Mouse (Mus musculus): ENCODE data around the gene Ism1. TPM values are rescaled to one million over a fixed set of nuclear protein-coding genes. Genes with fewer than 3 reads are reported as not detected.

The Ism1 gene
- polyA plus RNA-seq, 1 experiment from 2014 or later, result 4.4 TPM

GRCm38 (mm10) chr2:139678275-139679140 lies 530 bp downstream of the Ism1 start:
- H3K36me3 ChIP-seq, result no peaks in the 10 kb centered on the region
- peak overlapping the region; percentile 95 for H3K4me3 ChIP-seq
- H3K9me3 ChIP-seq, result no peaks in the 10 kb centered on the region
- peak overlapping the region; percentile 91 for H3K9ac ChIP-seq
- peak overlapping the region; percentile 98 for H3K4me2 ChIP-seq
- H3K4me1 ChIP-seq, result peaks cover 19% of the 10 kb centered on the region; the same call in 1 of the 2 replicates
- peaks cover 23% of the 10 kb centered on the region for H3K27me3 ChIP-seq
- WGBS, result under 1% methylated on average over 70 of the region's 84 CpGs
- peak; percentile 86 for ATAC-seq (ENCODE audit: insufficient number of reproducible peaks, insufficient read depth, low FRiP score, low TSS enrichment, low read depth)
- peak overlapping the region; percentile 86 for H3K27ac ChIP-seq

GRCm38 (mm10) chr2:139682540-139682939 lies 4.6 kb downstream of the Ism1 start:
- Histone ChIP-seq H3K4me3 (no peak overlapping the region), H3K36me3 (no peaks in the 10 kb centered on the region), H3K9me3 (no peaks in the 10 kb centered on the region), H3K27me3 (peaks cover 5% of the 10 kb centered on the region), H3K4me1 (peaks cover 10% of the 10 kb centered on the region; the same call in 1 of the 2 replicates), H3K27ac (no peak overlapping the region), H3K9ac (no peak overlapping the region), H3K4me2 (no peak overlapping the region)
- 56% methylated on average over 3 of the region's 3 CpGs for WGBS
- ATAC-seq (ENCODE audit: insufficient number of reproducible peaks, insufficient read depth, low FRiP score, low TSS enrichment, low read depth), result no peak

- Histone ChIP-seq H3K4me3 (no peak overlapping the region), H3K4me1 (peaks cover 9% of the 10 kb centered on the region; the same call in 1 of the 2 replicates), H3K27ac (no peak overlapping the region), H3K36me3 (no peaks in the 10 kb centered on the region), H3K27me3 (no peaks in the 10 kb centered on the region), H3K4me2 (no peak overlapping the region), H3K9me3 (no peaks in the 10 kb centered on the region), H3K9ac (no peak overlapping the region)
- WGBS, result 82% methylated on average over 1 of the region's 1 CpGs
- no peak for ATAC-seq (ENCODE audit: insufficient number of reproducible peaks, insufficient read depth, low FRiP score, low TSS enrichment, low read depth)
Observed at GRCm38 (mm10) chr2:139689442-139690003, 11.5 kb downstream of the Ism1 start.

GRCm38 (mm10) chr2:139693521-139693920 lies 15.5 kb downstream of the Ism1 start:
- Histone ChIP-seq H3K9me3 (no peaks in the 10 kb centered on the region), H3K27me3 (no peaks in the 10 kb centered on the region), H3K4me1 (peaks cover 9% of the 10 kb centered on the region; the same call in 1 of the 2 replicates), H3K27ac (no peak overlapping the region), H3K4me2 (no peak overlapping the region), H3K36me3 (no peaks in the 10 kb centered on the region), H3K9ac (no peak overlapping the region), H3K4me3 (no peak overlapping the region)
- ATAC-seq (ENCODE audit: insufficient number of reproducible peaks, insufficient read depth, low FRiP score, low TSS enrichment, low read depth), result no peak
- WGBS, result 87% methylated on average over 3 of the region's 3 CpGs

GRCm38 (mm10) chr2:139694638-139695037 lies 16.7 kb downstream of the Ism1 start:
- WGBS, result 83% methylated on average over 5 of the region's 5 CpGs
- Histone ChIP-seq H3K27ac (no peak overlapping the region), H3K4me2 (no peak overlapping the region), H3K9ac (no peak overlapping the region), H3K36me3 (no peaks in the 10 kb centered on the region), H3K4me1 (peaks cover 9% of the 10 kb centered on the region; the same call in 1 of the 2 replicates), H3K9me3 (no peaks in the 10 kb centered on the region), H3K4me3 (no peak overlapping the region), H3K27me3 (no peaks in the 10 kb centered on the region)
- ATAC-seq (ENCODE audit: insufficient number of reproducible peaks, insufficient read depth, low FRiP score, low TSS enrichment, low read depth), result no peak

GRCm38 (mm10) chr2:139696578-139696977 lies 18.6 kb downstream of the Ism1 start:
- H3K9me3 ChIP-seq, result 0 out of 2 replicates have a peak, but pooled peaks cover 5% of the 10 kb centered on the region
- H3K9ac ChIP-seq, result no peak overlapping the region
- WGBS, result 40% methylated on average over 2 of the region's 2 CpGs
- H3K4me2 ChIP-seq, result no peak overlapping the region
- no peak overlapping the region for H3K27ac ChIP-seq
- H3K4me3 ChIP-seq, result no peak overlapping the region
- H3K4me1 ChIP-seq, result peaks cover 6% of the 10 kb centered on the region; the same call in 1 of the 2 replicates
- no peaks in the 10 kb centered on the region for H3K36me3 ChIP-seq
- no peaks in the 10 kb centered on the region for H3K27me3 ChIP-seq
- no peak for ATAC-seq (ENCODE audit: insufficient number of reproducible peaks, insufficient read depth, low FRiP score, low TSS enrichment, low read depth)

GRCm38 (mm10) chr2:139700609-139701008 lies 22.6 kb downstream of the Ism1 start:
- WGBS, result 96% methylated on average over 1 of the region's 1 CpGs
- no peak for ATAC-seq (ENCODE audit: insufficient number of reproducible peaks, insufficient read depth, low FRiP score, low TSS enrichment, low read depth)
- H3K9ac ChIP-seq, result no peak overlapping the region
- no peaks in the 10 kb centered on the region for H3K27me3 ChIP-seq
- H3K36me3 ChIP-seq, result no peaks in the 10 kb centered on the region
- H3K9me3 ChIP-seq, result 0 out of 2 replicates have a peak, but pooled peaks cover 5% of the 10 kb centered on the region
- no peaks in the 10 kb centered on the region for H3K4me1 ChIP-seq
- H3K4me3 ChIP-seq, result no peak overlapping the region
- H3K27ac ChIP-seq, result no peak overlapping the region
- H3K4me2 ChIP-seq, result no peak overlapping the region

- H3K4me3 ChIP-seq, result no peak overlapping the region
- H3K27ac ChIP-seq, result no peak overlapping the region
- ATAC-seq (ENCODE audit: insufficient number of reproducible peaks, insufficient read depth, low FRiP score, low TSS enrichment, low read depth), result no peak
- 43% methylated on average over 3 of the region's 3 CpGs for WGBS
- H3K36me3 ChIP-seq, result no peaks in the 10 kb centered on the region
- no peaks in the 10 kb centered on the region for H3K27me3 ChIP-seq
- no peak overlapping the region for H3K4me2 ChIP-seq
- H3K9ac ChIP-seq, result no peak overlapping the region
- H3K4me1 ChIP-seq, result no peaks in the 10 kb centered on the region
- H3K9me3 ChIP-seq, result 0 out of 2 replicates have a peak, but pooled peaks cover 5% of the 10 kb centered on the region
Observed at GRCm38 (mm10) chr2:139704951-139705350, 27.0 kb downstream of the Ism1 start.

GRCm38 (mm10) chr2:139708194-139708899 lies 30.4 kb downstream of the Ism1 start:
- no peak overlapping the region for H3K27ac ChIP-seq
- H3K4me1 ChIP-seq, result peaks cover 3% of the 10 kb centered on the region; the same call in 1 of the 2 replicates
- H3K4me2 ChIP-seq, result no peak overlapping the region
- H3K4me3 ChIP-seq, result no peak overlapping the region
- no peaks in the 10 kb centered on the region for H3K36me3 ChIP-seq
- no peak overlapping the region for H3K9ac ChIP-seq
- 71% methylated on average over 6 of the region's 6 CpGs for WGBS
- no peaks in the 10 kb centered on the region for H3K9me3 ChIP-seq
- ATAC-seq (ENCODE audit: insufficient number of reproducible peaks, insufficient read depth, low FRiP score, low TSS enrichment, low read depth), result no peak
- H3K27me3 ChIP-seq, result no peaks in the 10 kb centered on the region

- Histone ChIP-seq H3K9me3 (no peaks in the 10 kb centered on the region), H3K27me3 (no peaks in the 10 kb centered on the region), H3K36me3 (no peaks in the 10 kb centered on the region), H3K27ac (no peak overlapping the region), H3K4me3 (no peak overlapping the region), H3K4me1 (peaks cover 3% of the 10 kb centered on the region; the same call in 1 of the 2 replicates), H3K4me2 (no peak overlapping the region), H3K9ac (no peak overlapping the region)
- ATAC-seq (ENCODE audit: insufficient number of reproducible peaks, insufficient read depth, low FRiP score, low TSS enrichment, low read depth), result no peak
- 47% methylated on average over 3 of the region's 3 CpGs for WGBS
Observed at GRCm38 (mm10) chr2:139711640-139712039, 33.7 kb downstream of the Ism1 start.

GRCm38 (mm10) chr2:139712046-139712445 lies 34.1 kb downstream of the Ism1 start:
- no peak overlapping the region for H3K27ac ChIP-seq
- H3K4me3 ChIP-seq, result no peak overlapping the region
- H3K4me1 ChIP-seq, result peaks cover 3% of the 10 kb centered on the region; the same call in 1 of the 2 replicates
- no peaks in the 10 kb centered on the region for H3K36me3 ChIP-seq
- no peaks in the 10 kb centered on the region for H3K27me3 ChIP-seq
- H3K9me3 ChIP-seq, result no peaks in the 10 kb centered on the region
- WGBS, result 82% methylated on average over 10 of the region's 10 CpGs
- H3K4me2 ChIP-seq, result no peak overlapping the region
- no peak overlapping the region for H3K9ac ChIP-seq
- ATAC-seq (ENCODE audit: insufficient number of reproducible peaks, insufficient read depth, low FRiP score, low TSS enrichment, low read depth), result no peak

Measured in embryonic facial prominence, embryonic 13.5 days (tissue).